Mouse (Mus musculus): ENCODE measurements around the gene Mtch2. TPM values are rescaled to one million over a fixed set of nuclear protein-coding genes. Genes with fewer than 3 reads are reported as not detected.

Mtch2 gene
- polyA plus RNA-seq, 1 experiment = 57.2 TPM

DNA sequence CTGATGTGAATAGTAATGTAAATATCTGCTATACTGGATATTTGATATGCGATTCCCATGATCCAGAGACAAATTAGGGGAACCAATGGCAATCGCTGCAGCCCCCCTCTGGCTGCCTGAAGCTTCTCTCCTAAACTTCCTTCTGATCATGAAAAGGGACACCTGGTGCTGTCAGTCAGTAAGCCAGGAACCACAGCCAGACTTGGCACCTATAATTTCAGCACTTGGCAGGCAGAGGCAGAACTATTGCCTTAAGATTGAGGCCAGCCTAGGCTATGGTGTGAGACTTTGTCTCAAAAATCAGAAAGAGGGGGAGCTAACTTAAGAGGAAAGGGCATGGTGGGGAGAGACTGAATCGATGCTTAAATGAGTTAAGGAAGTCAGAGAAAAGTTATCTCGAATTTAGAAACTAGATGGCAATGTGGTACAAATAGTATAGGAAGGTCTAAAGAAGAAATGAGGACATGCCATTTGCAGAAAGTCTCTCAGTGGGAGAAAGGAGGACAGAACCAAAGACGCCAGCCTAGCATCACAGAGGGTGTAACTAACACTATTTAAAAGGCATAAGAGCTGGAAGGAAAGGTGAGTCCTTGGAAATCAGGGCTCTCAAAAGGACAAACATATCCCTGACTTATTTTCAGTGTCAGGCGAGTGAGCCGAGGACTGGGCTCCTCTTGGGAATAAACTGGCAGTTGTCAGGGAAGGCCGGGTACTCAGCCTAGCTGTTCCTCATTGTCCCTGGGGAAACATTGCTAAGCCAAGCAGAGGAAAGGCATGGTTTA lies 24.4 kb downstream of the Mtch2 start:
- TF ChIP-seq CTCF (IDR thresholded peaks at IDR 0.05; ENCODE audit: borderline replicate concordance, control insufficient read depth, extremely low read depth, insufficient read depth, low read length, poor library complexity) = no peak
- no peak for TF ChIP-seq POLR2A (IDR thresholded peaks at IDR 0.05; ENCODE audit: control insufficient read depth, extremely low read depth, insufficient read depth, low read length, poor library complexity)
- Histone ChIP-seq H3K27ac (ENCODE audit: control insufficient read depth, insufficient read depth, low read length) (no peak overlapping the region), H3K4me3 (ENCODE audit: control insufficient read depth, insufficient read depth, low read length) (no peak overlapping the region), H3K4me1 (replicated peaks; ENCODE audit: control insufficient read depth, insufficient read depth, low read length) (no peaks in the 10 kb centered on the region), H3K36me3 (ENCODE audit: control insufficient read depth, insufficient read depth, low read length) (peaks cover 4% of the 10 kb centered on the region; the same call in 1 of the 2 replicates), H3K27me3 (ENCODE audit: control insufficient read depth, insufficient read depth, low read length) (no peaks in the 10 kb centered on the region)
- DNase-seq = no peak
- WGBS = 63% methylated on average over 8 of the region's 8 CpGs

DNA sequence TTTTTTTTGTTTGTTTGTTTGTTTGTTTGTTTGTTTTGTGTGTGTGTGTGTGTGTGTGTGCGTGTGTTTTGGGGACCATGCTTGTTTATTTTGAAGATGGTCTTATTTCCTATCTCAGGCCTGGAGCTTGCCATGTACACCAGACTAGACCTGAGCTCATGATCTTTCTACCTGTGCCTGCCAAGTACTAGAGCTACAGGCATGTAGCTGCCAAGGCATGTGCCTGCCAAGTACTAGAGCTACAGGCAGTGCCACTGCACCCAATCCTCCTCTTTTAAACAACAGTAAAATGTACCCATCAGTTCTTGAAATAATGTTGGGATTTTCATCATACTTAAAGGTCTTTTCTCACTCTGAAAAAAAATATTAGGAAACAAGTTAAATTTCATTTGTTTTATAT lies 27.1 kb downstream of the Mtch2 start:
- no peak for TF ChIP-seq CTCF (IDR thresholded peaks at IDR 0.05; ENCODE audit: borderline replicate concordance, control insufficient read depth, extremely low read depth, insufficient read depth, low read length, poor library complexity)
- 88% methylated on average over 1 of the region's 1 CpGs for WGBS
- Histone ChIP-seq H3K4me1 (replicated peaks; ENCODE audit: control insufficient read depth, insufficient read depth, low read length) (no peaks in the 10 kb centered on the region), H3K27ac (ENCODE audit: control insufficient read depth, insufficient read depth, low read length) (no peak overlapping the region), H3K4me3 (ENCODE audit: control insufficient read depth, insufficient read depth, low read length) (no peak overlapping the region), H3K27me3 (ENCODE audit: control insufficient read depth, insufficient read depth, low read length) (no peaks in the 10 kb centered on the region), H3K36me3 (ENCODE audit: control insufficient read depth, insufficient read depth, low read length) (no peaks in the 10 kb centered on the region)
- no peak for DNase-seq

DNA sequence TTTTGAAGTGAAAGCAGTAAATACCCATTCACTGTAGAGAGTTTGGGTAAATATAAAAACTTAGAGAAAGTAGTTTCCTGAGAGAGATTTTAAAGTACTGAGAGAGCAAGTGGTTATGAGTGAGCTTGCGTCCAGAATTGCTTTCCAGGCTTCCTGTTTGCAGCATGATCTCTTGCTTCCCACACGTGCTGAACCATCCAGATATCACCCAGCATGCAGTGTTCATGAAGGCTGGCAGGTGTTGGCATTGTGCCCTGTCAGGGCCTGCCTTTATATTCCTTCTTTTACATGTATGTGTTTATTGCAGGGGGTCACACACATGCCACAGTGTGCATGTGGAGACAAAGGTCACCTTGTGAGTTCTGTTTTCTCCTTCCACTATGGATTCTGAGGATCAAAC lies 28.3 kb downstream of the Mtch2 start:
- Histone ChIP-seq H3K4me3 (ENCODE audit: control insufficient read depth, insufficient read depth, low read length) (no peak overlapping the region), H3K4me1 (replicated peaks; ENCODE audit: control insufficient read depth, insufficient read depth, low read length) (no peaks in the 10 kb centered on the region), H3K36me3 (ENCODE audit: control insufficient read depth, insufficient read depth, low read length) (no peaks in the 10 kb centered on the region), H3K27me3 (ENCODE audit: control insufficient read depth, insufficient read depth, low read length) (0 out of 2 replicates have a peak, but pooled peaks cover 2% of the 10 kb centered on the region), H3K27ac (ENCODE audit: control insufficient read depth, insufficient read depth, low read length) (no peak overlapping the region)
- TF ChIP-seq POLR2A (IDR thresholded peaks at IDR 0.05; ENCODE audit: control insufficient read depth, extremely low read depth, insufficient read depth, low read length, poor library complexity) (no peak), CTCF (IDR thresholded peaks at IDR 0.05; ENCODE audit: borderline replicate concordance, control insufficient read depth, extremely low read depth, insufficient read depth, low read length, poor library complexity) (no peak)
- no peak for DNase-seq
- WGBS = 55% methylated on average over 2 of the region's 2 CpGs

DNA sequence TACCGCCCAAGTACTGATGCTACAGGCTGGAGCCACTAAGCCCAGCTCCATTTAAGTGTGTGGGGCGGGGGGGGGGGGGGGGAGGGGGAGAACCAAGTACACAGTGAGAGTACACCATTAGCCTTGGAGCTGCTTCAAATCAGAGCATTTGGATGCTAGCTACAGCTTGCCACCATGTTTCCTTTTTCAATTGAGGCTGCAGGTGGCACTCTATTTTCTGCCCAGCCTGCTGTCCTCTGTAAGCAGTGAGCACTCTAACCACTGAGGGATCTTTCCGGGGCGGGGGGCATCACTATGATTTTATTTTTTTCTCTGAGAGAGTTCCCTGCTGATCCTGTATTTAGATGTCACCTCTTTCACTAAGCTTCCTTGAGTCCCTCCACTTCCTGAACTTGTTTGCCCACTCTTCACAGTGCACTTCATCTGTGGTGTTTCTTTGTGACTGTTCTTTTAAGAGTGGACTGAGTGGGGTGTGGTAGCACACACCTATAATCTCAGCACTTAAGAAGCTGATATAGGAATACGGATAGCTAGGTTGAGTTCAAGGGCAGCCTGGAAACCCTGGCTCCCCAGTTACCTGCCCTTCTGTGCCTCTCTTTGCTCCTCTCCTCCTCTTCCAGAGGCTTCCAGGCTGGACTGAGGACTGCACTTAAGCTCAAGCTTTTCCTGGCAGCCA lies 30.8 kb downstream of the Mtch2 start:
- no peak overlapping the region for H3K4me3 ChIP-seq (ENCODE audit: control insufficient read depth, insufficient read depth, low read length)
- DNase-seq = no peak
- TF ChIP-seq POLR2A (IDR thresholded peaks at IDR 0.05; ENCODE audit: control insufficient read depth, extremely low read depth, insufficient read depth, low read length, poor library complexity) (no peak), CTCF (IDR thresholded peaks at IDR 0.05; ENCODE audit: borderline replicate concordance, control insufficient read depth, extremely low read depth, insufficient read depth, low read length, poor library complexity) (no peak)
- no peaks in the 10 kb centered on the region for H3K36me3 ChIP-seq (ENCODE audit: control insufficient read depth, insufficient read depth, low read length)
- H3K27ac ChIP-seq (ENCODE audit: control insufficient read depth, insufficient read depth, low read length) = no peak overlapping the region
- 66% methylated on average over 5 of the region's 5 CpGs for WGBS
- H3K4me1 ChIP-seq (replicated peaks; ENCODE audit: control insufficient read depth, insufficient read depth, low read length) = no peaks in the 10 kb centered on the region
- H3K27me3 ChIP-seq (ENCODE audit: control insufficient read depth, insufficient read depth, low read length) = 0 out of 2 replicates have a peak, but pooled peaks cover 2% of the 10 kb centered on the region

DNA sequence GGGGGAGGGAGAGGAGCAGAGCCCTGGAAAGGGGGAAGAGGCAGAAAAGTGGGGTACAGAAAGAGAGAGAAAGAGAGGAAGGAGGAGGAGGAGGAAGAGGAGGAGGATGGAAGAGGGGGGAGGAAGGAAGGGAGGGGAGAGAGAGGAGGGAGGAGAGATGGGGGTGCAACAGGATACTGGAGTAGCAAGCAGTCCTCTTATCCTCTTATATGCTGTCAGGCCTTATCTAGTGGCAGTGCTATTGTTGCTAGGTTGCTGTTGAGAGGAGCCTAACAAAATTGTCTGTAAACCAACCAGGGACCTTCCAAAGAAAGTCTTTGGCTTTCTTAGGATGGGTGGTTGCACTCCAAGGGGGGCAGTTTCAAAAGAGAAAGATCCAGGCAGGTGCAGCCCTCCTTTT lies 32.5 kb downstream of the Mtch2 start:
- H3K4me3 ChIP-seq (ENCODE audit: control insufficient read depth, insufficient read depth, low read length) = no peak overlapping the region
- H3K36me3 ChIP-seq (ENCODE audit: control insufficient read depth, insufficient read depth, low read length) = no peaks in the 10 kb centered on the region
- no peak overlapping the region for H3K27ac ChIP-seq (ENCODE audit: control insufficient read depth, insufficient read depth, low read length)
- H3K4me1 ChIP-seq (replicated peaks; ENCODE audit: control insufficient read depth, insufficient read depth, low read length) = no peaks in the 10 kb centered on the region
- no peak for DNase-seq
- TF ChIP-seq POLR2A (IDR thresholded peaks at IDR 0.05; ENCODE audit: control insufficient read depth, extremely low read depth, insufficient read depth, low read length, poor library complexity) = no peak
- TF ChIP-seq CTCF (IDR thresholded peaks at IDR 0.05; ENCODE audit: borderline replicate concordance, control insufficient read depth, extremely low read depth, insufficient read depth, low read length, poor library complexity) = no peak
- peaks cover 3% of the 10 kb centered on the region; the same call in 1 of the 2 replicates for H3K27me3 ChIP-seq (ENCODE audit: control insufficient read depth, insufficient read depth, low read length)

DNA sequence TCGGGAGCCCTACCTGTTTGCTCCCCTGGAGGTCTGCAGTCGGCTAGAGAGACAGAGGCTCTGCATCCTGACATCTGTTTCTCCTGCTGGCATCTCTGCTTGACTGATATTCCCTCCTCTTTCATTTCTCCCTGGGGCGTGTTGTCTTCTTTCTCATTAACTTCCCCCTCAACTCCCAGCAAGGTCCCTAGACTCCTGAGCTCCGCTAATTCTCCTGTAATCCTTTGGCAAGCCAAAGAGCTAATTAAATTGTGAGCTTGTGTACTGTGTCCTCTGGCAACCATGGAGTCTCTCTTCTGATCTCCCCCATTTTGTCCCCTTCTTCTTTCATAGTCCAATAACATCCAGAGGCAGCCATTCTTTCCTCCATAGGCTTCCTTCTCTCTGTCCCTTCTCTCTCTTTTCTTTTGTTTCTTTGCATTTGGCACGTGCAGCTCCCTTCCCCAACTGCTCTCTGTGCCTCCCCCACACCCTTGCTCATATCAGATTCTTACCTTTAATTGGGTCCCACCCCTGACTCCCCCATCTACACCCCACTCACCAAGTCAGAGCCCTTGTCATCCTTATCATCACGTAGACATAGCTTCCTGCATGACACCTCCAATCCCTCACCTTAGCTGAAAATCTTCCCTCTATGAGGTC lies 33.3 kb downstream of the Mtch2 start:
- Histone ChIP-seq H3K27ac (ENCODE audit: control insufficient read depth, insufficient read depth, low read length) (no peak overlapping the region), H3K4me1 (replicated peaks; ENCODE audit: control insufficient read depth, insufficient read depth, low read length) (no peaks in the 10 kb centered on the region), H3K36me3 (ENCODE audit: control insufficient read depth, insufficient read depth, low read length) (no peaks in the 10 kb centered on the region), H3K27me3 (ENCODE audit: control insufficient read depth, insufficient read depth, low read length) (peaks cover 7% of the 10 kb centered on the region; the same call in 1 of the 2 replicates), H3K4me3 (ENCODE audit: control insufficient read depth, insufficient read depth, low read length) (no peak overlapping the region)
- 72% methylated on average over 6 of the region's 6 CpGs for WGBS
- TF ChIP-seq CTCF (IDR thresholded peaks at IDR 0.05; ENCODE audit: borderline replicate concordance, control insufficient read depth, extremely low read depth, insufficient read depth, low read length, poor library complexity) (no peak), POLR2A (IDR thresholded peaks at IDR 0.05; ENCODE audit: control insufficient read depth, extremely low read depth, insufficient read depth, low read length, poor library complexity) (no peak)
- DNase-seq = no peak
